Mouse (Mus musculus): ENCODE data around the gene Mfap1b. TPM values are rescaled to one million over a fixed set of nuclear protein-coding genes. Genes with fewer than 3 reads are reported as not detected.
A peak's percentile ranks its signal among the peaks of the same experiment; 100 is the strongest.
"Not testable (repeated sequence)": the region's sequence is repeated elsewhere in the genome, so short reads cannot be mapped to it uniquely, and the experiment has no call there.

The Mfap1b gene
- 79.2 and 79.7 TPM in 2 replicates for polyA plus RNA-seq (2015; fragmentation: Nextera tagmentation; extraction: Ambion mirVana)

DNA sequence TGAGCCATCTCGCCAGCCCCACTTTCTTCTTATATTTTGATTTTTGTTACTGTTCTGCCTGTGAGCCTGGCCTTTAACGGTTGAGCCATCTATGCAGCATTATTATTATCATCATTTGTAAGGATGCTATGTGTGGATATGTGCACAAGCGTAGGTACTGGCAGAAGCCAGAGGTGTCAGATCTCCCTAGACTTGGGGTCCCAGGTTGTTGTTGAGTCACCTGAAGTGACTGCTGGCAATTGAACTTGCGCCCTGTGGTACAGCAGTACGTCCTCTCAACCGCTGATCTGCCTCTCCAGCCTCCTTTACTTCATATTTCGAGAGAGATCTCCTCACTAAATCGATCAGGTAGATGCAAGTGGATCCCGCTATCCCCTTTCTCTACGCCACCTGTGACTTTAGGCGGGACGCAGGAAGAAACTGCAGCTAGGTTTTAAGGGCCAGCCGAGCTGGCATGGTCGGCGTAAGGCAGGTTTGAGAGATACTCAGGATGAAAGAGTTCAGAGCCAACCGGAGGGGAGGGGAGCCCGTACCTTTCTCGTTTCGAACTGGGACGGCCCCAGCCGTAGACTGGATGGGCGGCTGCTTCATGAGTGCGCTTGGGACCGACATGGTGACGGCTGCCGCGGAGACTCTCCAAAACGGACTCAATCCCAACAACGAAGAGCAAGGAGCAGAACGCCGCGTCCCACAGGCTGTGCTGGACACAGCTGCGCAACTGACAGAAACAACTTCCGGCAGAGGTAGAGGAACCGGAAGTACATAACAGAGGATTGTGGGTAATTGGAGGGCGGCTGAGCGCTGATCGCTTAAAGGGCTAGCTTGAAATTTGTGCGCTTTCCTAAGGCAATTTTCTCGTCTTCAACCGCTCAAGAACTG lies at the start of gene Mfap1b:
Mfap1b (minus strand) TSS at position 767 of the 879 bp plus-strand sequence.
- Histone ChIP-seq H3K27ac (peak within 1 kb of the TSS; percentile 78), H3K4me2 (peak within 1 kb of the TSS; percentile 87), H3K9ac (peak within 1 kb of the TSS; percentile 76), H3K4me3 (peak within 1 kb of the TSS; percentile 56), H3K4me1 (replicated peaks) (peaks cover 11% of the 10 kb centered on the region)
- WGBS = 6% methylated on average over 41 of the region's 41 CpGs
- not testable (repeated sequence) for H3K36me3 ChIP-seq, H3K27me3 ChIP-seq, H3K9me3 ChIP-seq
- ATAC-seq (ENCODE audit: low FRiP score) = peak; percentile 96

DNA sequence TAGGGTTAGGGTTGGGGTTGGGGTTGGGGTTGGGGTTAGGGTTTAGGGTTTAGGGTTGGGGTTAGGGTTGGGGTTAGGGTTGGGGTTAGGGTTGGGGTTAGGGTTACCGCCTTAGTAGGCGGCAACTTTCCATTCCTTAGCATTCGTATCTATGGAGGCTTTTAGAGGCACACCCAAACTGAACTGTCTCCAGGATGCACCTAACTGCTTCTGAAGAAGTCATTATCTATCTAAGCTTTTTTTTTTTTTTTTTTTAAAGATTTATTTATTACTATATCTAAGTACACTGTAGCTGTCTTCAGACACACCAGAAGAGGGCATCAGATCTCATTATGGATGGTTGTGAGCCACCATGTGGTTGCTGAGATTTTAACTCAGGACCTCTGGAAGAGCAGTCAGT lies 49.0 kb upstream of the Mfap1b start:
- H3K4me2 ChIP-seq; ATAC-seq (ENCODE audit: low FRiP score): not testable (repeated sequence)
- 95% methylated on average over 3 of the region's 3 CpGs for WGBS

DNA sequence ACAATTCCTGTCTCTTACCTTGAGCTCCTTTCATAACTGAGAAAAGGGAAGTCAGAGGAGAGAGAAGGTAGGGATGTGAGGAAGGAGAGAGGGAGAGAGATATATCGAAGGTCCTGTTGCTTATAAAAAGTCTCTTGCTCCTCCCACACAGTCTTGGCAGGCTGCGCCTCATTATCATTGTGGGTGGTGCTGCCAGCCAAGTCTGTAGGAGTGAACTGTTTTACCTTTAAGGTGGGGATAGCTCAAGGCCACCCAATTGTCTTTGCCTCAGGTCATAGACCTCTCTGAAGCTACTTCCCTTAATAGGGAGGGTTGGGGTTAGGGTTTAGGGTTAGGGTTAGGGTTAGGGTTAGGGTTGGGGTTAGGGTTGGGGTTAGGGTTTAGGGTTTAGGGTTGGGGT lies 48.1 kb upstream of the Mfap1b start:
- Histone ChIP-seq H3K9me3 (no peaks in the 10 kb centered on the region), H3K4me2 (no peak overlapping the region), H3K4me1 (replicated peaks) (no peaks in the 10 kb centered on the region), H3K27me3 (no peaks in the 10 kb centered on the region), H3K36me3 (peaks cover 16% of the 10 kb centered on the region), H3K9ac (no peak overlapping the region), H3K27ac (no peak overlapping the region), H3K4me3 (no peak overlapping the region)
- WGBS = 94% methylated on average over 2 of the region's 2 CpGs
- no peak for ATAC-seq (ENCODE audit: low FRiP score)

More for the DNA sequence above, 49.0 kb upstream of the Mfap1b start:
- H3K4me1 ChIP-seq (replicated peaks); H3K4me3 ChIP-seq; H3K27me3 ChIP-seq; H3K9ac ChIP-seq; H3K27ac ChIP-seq; H3K9me3 ChIP-seq: not testable (repeated sequence)
- H3K36me3 ChIP-seq = peaks cover 15% of the 10 kb centered on the region

DNA sequence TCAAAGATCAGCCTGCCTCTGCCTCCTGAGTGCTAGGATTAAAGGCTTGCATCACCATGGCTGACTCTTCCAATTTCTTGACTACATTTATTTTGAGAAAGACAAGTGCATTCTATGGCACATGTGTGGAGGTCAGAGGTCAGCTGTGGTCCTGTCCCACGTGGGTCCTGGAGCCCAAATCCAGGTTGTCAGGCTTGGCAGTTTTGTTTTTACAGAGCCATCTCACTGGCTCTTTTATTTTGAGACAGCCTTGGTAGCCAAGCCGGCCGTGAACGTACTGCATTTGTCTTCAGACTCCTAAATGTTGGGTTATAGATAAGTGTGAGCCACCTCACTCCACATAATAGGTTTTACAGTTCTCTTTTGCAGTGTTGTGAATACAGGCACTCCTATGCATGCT lies 44.8 kb upstream of the Mfap1b start:
- H3K27me3 ChIP-seq; ATAC-seq (ENCODE audit: low FRiP score); H3K27ac ChIP-seq; H3K4me3 ChIP-seq; H3K4me1 ChIP-seq (replicated peaks); H3K4me2 ChIP-seq; H3K9ac ChIP-seq; H3K9me3 ChIP-seq: not testable (repeated sequence)
- H3K36me3 ChIP-seq = peaks cover 10% of the 10 kb centered on the region
- WGBS = 92% methylated on average over 4 of the region's 4 CpGs

DNA sequence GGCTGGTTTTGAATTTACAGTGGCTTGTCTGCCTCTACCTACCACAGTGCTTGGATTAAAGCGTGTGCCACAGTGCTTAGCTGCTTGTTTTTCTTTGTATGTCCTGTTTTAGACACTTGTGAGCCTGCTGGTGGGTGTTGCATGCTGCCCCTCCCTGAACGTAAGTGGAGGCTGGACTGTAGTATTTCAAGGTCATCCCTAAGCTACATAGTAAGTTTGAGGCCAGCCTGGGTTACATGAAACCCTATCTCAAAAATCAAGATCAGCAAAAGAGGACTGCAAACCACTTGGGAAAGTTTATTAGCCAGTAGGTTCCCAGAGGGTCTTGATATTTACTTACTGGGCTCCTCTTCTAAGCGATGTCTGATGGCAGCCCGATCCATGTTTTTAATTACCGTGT lies 44.2 kb upstream of the Mfap1b start:
- Histone ChIP-seq H3K27ac (no peak overlapping the region), H3K4me2 (no peak overlapping the region), H3K27me3 (no peaks in the 10 kb centered on the region), H3K4me3 (no peak overlapping the region), H3K36me3 (peaks cover 10% of the 10 kb centered on the region), H3K9me3 (no peaks in the 10 kb centered on the region), H3K9ac (no peak overlapping the region), H3K4me1 (replicated peaks) (no peaks in the 10 kb centered on the region)
- no peak for ATAC-seq (ENCODE audit: low FRiP score)
- 97% methylated on average over 5 of the region's 5 CpGs for WGBS

DNA sequence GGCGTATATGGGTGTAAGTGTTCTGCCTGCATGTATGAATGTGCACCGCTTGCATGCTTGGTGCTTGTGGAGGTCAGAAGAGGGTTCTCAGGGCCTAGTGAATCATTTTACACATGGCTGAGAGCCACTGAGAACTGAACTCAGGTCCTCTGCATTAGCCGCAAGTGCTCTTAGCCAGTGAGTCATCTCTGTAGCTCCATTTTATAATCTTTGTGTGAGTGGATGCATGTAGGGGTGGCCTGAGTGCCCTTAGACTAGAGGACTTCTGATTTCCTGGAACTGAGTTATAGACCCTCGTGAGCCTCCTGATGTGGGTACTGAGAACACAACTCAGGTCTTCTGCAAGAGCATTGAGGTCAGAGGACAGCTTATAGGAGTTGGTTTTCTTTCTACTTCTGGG lies 40.3 kb upstream of the Mfap1b start:
- ATAC-seq (ENCODE audit: low FRiP score) = no peak
- H3K4me1 ChIP-seq (replicated peaks) = 0 out of 2 replicates have a peak, but pooled peaks cover 5% of the 10 kb centered on the region
- peaks cover 11% of the 10 kb centered on the region for H3K36me3 ChIP-seq
- no peaks in the 10 kb centered on the region for H3K27me3 ChIP-seq
- H3K9me3 ChIP-seq = no peaks in the 10 kb centered on the region
- H3K4me3 ChIP-seq = no peak overlapping the region
- 95% methylated on average over 4 of the region's 4 CpGs for WGBS
- H3K9ac ChIP-seq = no peak overlapping the region
- H3K4me2 ChIP-seq = no peak overlapping the region
- no peak overlapping the region for H3K27ac ChIP-seq

DNA sequence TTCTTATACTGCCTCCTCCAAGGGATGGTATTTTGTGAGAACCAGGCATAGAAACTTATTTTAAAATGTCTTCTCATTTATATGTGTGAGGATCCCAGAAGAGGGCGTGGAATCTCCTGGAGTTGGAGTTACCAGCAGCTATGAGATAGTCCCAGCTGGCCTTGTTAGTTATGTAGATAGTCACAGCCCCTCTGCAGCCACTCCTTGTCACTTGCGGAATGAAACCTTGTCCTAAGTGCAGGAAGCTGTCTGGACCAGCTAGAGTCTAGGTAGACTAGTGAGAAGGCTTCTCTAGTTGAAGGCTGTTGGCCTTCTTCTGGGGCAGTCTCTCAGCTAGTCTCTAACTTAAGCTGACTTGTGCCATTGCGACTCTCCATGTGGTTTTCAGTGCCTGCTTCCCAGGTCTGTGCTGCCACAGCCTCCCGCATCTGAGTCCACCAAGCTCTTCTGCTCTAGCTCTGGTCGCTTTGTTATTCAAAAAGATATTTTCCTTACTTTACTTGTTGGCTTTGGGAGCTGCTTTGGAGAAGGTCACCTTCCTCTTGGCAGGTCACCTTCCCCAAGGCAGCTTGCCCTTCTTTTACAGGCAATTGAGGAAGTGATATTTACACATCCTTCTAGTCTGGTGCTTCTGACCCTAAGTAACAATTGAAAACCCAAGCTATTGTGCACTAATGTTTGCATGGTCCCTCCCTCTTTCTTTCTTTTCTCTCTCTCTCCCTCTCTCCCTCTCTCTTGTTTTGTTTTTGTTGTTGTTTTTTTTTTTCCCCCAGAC lies 39.3 kb upstream of the Mfap1b start:
- H3K27ac ChIP-seq; H3K4me3 ChIP-seq; H3K4me2 ChIP-seq; ATAC-seq (ENCODE audit: low FRiP score); H3K4me1 ChIP-seq (replicated peaks); H3K9ac ChIP-seq; H3K27me3 ChIP-seq; H3K9me3 ChIP-seq: not testable (repeated sequence)
- H3K36me3 ChIP-seq = peaks cover 11% of the 10 kb centered on the region
- WGBS = 95% methylated on average over 5 of the region's 5 CpGs

DNA sequence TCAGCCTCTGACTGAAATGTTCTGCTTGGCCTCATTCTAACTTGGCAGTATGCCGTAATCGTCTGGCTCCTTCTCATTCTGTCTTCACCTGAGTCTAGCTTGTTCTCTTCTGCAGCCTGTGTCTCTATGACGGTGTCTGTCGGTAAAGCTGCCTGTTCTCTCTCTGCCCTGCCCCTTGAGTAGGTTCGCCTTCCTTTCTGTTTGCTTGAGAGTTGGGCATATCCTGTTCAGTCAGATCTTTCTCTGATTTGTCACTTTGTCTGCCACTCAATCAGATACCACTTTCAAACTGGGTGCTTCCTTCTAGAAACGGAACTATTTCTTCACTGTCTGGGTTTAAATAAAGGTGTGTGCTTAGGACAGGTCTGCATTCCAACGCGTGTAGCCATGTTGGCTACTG lies 37.5 kb upstream of the Mfap1b start:
- no peak for ATAC-seq (ENCODE audit: low FRiP score)
- H3K36me3 ChIP-seq = peaks cover 6% of the 10 kb centered on the region
- WGBS = 94% methylated on average over 8 of the region's 8 CpGs

DNA sequence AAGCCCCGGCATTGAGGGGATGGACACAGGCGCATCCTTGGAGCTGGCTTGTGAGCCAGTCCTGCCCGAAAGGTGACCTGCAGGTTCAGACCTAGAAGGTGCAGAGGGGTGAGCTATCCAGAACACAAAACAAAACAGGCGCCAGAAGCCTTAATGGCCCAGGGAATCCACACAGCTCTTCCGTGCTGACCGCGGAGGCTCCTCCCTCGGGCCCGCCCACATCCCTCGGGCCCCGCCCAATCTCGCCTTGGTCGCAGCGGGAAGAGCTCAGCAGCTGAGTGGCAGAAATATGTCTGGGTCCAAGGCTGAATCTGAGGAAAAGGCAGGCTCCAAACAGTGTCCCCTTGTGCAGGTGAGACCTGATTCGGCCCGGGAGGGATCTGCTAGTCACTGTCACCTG lies 35.7 kb upstream of the Mfap1b start:
- Histone ChIP-seq H3K36me3 (peaks cover 8% of the 10 kb centered on the region), H3K9me3 (no peaks in the 10 kb centered on the region), H3K9ac (peak overlapping the region; percentile 53), H3K4me2 (peak overlapping the region; percentile 47), H3K4me3 (peak overlapping the region; percentile 27), H3K27ac (no peak overlapping the region), H3K27me3 (no peaks in the 10 kb centered on the region), H3K4me1 (replicated peaks) (peaks cover 26% of the 10 kb centered on the region)
- ATAC-seq (ENCODE audit: low FRiP score) = peak; percentile 30; the same call in 1 of the 2 replicates
- 28% methylated on average over 16 of the region's 16 CpGs for WGBS

More for the DNA sequence above, 37.5 kb upstream of the Mfap1b start:
- Histone ChIP-seq H3K4me3 (no peak overlapping the region), H3K9ac (no peak overlapping the region), H3K9me3 (no peaks in the 10 kb centered on the region), H3K27me3 (no peaks in the 10 kb centered on the region), H3K4me1 (replicated peaks) (peaks cover 18% of the 10 kb centered on the region), H3K27ac (no peak overlapping the region), H3K4me2 (no peak overlapping the region)

DNA sequence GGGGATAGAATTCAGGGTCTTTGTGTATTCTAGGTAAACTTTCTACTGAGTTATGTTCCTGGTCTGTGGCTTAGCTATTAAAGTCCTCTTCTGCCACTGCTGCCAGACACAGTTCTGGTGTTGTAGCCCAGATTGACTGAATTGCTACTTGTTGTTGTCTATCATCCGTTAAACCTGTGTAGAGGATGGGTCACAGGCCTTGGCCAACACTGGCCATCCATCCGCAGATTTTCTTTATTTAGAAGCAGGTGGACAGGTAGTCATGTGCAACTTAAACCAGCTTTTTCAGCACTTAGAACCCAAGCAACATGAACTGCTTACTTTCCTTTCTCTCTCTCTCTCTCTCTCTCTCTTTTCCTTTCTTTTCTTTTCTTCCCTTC lies 34.1 kb upstream of the Mfap1b start:
- Histone ChIP-seq H3K4me2 (peak overlapping the region; percentile 84), H3K36me3 (peaks cover 18% of the 10 kb centered on the region), H3K9me3 (no peaks in the 10 kb centered on the region), H3K4me3 (peak overlapping the region; percentile 62; the same call in 1 of the 2 replicates), H3K4me1 (replicated peaks) (peaks cover 29% of the 10 kb centered on the region), H3K27me3 (no peaks in the 10 kb centered on the region), H3K9ac (peak overlapping the region; percentile 74; the same call in 1 of the 2 replicates), H3K27ac (no peak overlapping the region)
- ATAC-seq (ENCODE audit: low FRiP score) = no peak
- WGBS = 94% methylated on average over 2 of the region's 2 CpGs

DNA sequence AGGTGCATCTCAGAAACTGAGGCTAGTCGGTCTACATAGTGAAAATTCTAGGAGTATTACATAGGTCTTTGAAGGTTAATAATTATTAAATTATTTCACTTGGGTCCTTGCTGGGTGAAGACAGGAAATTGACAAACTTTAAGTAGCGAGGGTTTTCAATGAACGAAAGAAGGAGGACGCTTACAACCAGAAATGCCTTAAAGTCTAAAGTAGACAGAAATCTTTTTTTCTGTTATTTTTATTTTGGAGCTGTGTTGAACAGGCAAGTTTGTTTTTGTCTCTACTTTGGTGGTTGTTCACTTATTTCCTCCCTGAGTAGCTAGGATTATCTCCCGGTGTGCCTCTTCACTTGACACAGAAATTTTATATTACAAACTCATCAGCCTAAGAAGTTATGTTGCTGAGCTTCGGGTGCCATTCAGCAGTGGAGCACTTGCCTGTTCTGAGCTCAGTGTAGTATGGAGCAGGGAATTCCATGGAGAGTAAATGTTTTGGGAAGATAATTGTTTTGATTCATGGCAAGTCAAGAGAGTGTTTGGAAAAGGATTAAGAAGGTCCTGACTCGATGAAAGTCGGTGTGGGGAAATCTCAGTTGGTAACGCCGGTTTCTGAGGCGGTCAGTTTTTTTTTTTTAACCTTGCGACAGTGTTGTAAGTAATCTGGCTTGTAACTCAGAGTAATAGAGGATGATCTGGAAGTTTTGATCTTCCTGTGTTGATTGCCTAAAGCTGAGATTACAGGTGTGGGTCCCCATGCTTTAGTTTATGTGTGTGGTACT lies 33.5 kb upstream of the Mfap1b start:
- 28% methylated on average over 12 of the region's 12 CpGs for WGBS
- H3K4me3 ChIP-seq = peak overlapping the region; percentile 62
- peak overlapping the region; percentile 74 for H3K9ac ChIP-seq
- peaks cover 18% of the 10 kb centered on the region for H3K36me3 ChIP-seq
- H3K4me2 ChIP-seq = peak overlapping the region; percentile 84
- no peak for ATAC-seq (ENCODE audit: low FRiP score)
- H3K9me3 ChIP-seq = no peaks in the 10 kb centered on the region
- peaks cover 29% of the 10 kb centered on the region for H3K4me1 ChIP-seq (replicated peaks)
- H3K27ac ChIP-seq = no peak overlapping the region
- no peaks in the 10 kb centered on the region for H3K27me3 ChIP-seq

All from hindbrain, embryonic 13.5 days (tissue).